Mouse (Mus musculus) lung, postnatal 0 days (tissue): Measurements from ENCODE around the gene Ranbp17. TPM values are rescaled to one million over a fixed set of nuclear protein-coding genes. Genes with fewer than 3 reads are reported as not detected.

Experiments used
- ATAC-seq: fragments of 200-750 bp; cut with Nextera tagmentation; 2 replicates; pipeline ENCODE4 v1.8.0; 2017; ENCODE audit warnings: moderate library complexity
- DNase-seq: peaks from one replicate; pipeline ENCODE4 v3.0.0-alpha.2; 2016; ENCODE audit warnings: low spot score
- H3K27ac ChIP-seq: fragments of 300-500 bp; sonication (generic); 2 replicates; pipeline ENCODE4 v1.5.1; 2014; ENCODE audit warnings: antibody characterized with exemption, mild to moderate bottlenecking, low read length, mixed read lengths
- H3K27me3 ChIP-seq: fragments of 300-500 bp; sonication (generic); replicated peaks from 2 replicates; pipeline ENCODE4 v1.6.1; 2014; ENCODE audit warnings: low read length, mixed read lengths; ENCODE audit not compliant: insufficient read depth
- H3K36me3 ChIP-seq: fragments of 300-500 bp; sonication (generic); 2 replicates; pipeline ENCODE4 v1.6.1; 2014; ENCODE audit warnings: low read length, mixed read lengths; ENCODE audit not compliant: insufficient read depth
- H3K4me1 ChIP-seq: fragments of 300-500 bp; sonication (generic); 2 replicates; pipeline ENCODE4 v1.6.1; 2014; ENCODE audit warnings: antibody characterized with exemption, low read depth, low read length, mixed read lengths; ENCODE audit not compliant: insufficient read depth
- H3K4me2 ChIP-seq: fragments of 300-500 bp; sonication (generic); replicated peaks from 2 replicates; pipeline ENCODE4 v1.6.1; 2014; ENCODE audit warnings: low read depth, mild to moderate bottlenecking, low read length, moderate library complexity, mixed read lengths
- H3K4me3 ChIP-seq: fragments of 300-500 bp; sonication (generic); 2 replicates; pipeline ENCODE4 v1.5.1; 2014; ENCODE audit warnings: low read depth, low read length
- H3K9ac ChIP-seq: fragments of 300-500 bp; sonication (generic); replicated peaks from 2 replicates; pipeline ENCODE4 v1.6.1; 2014; ENCODE audit warnings: low read depth, mild to moderate bottlenecking
- H3K9me3 ChIP-seq: fragments of 300-500 bp; sonication (generic); 2 replicates; pipeline ENCODE4 v1.6.1; 2016; ENCODE audit warnings: low read length, mixed read lengths
- CTCF ChIP-seq: IDR thresholded peaks from 2 replicates; pipeline ENCODE4 v1.5.1; 2016; ENCODE audit warnings: antibody characterized with exemption, mild to moderate bottlenecking
- EP300 ChIP-seq: IDR thresholded peaks from 2 replicates; pipeline ENCODE4 v1.6.1; 2016; ENCODE audit warnings: antibody characterized with exemption, mild to moderate bottlenecking, control low read depth
- WGBS: fragments of 180-500 bp; shearing (Covaris S2); extraction: QIAGEN DNeasy Blood & Tissue Kit; methylation state at CpG from one replicate; pipeline ENCODE4 v1.1.7; 2014; 5-methylcytosine and 5-hydroxymethylcytosine counted together
- polyA plus RNA-seq: library from polyadenylated mRNA; unstranded; fragments of >200 nt; fragmentation: Nextera tagmentation; extraction: Ambion mirVana; gene quantifications from 2 replicates; pipeline ENCODE4 v1.2.1, GENCODE M21; 2015

Ranbp17 gene
- polyA plus RNA-seq, 1 experiment from 2014 or later = 2.5 TPM

- ATAC-seq (no peak), DNase-seq (no peak)
- Histone ChIP-seq H3K9me3 (no peaks in the 10 kb centered on the region), H3K4me3 (no peak overlapping the region), H3K27ac (no peak overlapping the region), H3K4me2 (no peak overlapping the region), H3K4me1 (peaks cover 16% of the 10 kb centered on the region), H3K9ac (no peak overlapping the region), H3K36me3 (no peaks in the 10 kb centered on the region), H3K27me3 (peaks cover 89% of the 10 kb centered on the region)
- TF ChIP-seq CTCF = no peak
- 30% methylated on average over 22 of the region's 22 CpGs for WGBS
Measured at GRCm38 (mm10) chr11:33198351-33199116, 315.0 kb downstream of the Ranbp17 start.

GRCm38 (mm10) chr11:33197673-33198072 is 315.9 kb downstream of the Ranbp17 start:
- 19% methylated on average over 15 of the region's 15 CpGs for WGBS
- ATAC-seq = no peak
- Histone ChIP-seq H3K36me3 (no peaks in the 10 kb centered on the region), H3K9me3 (no peaks in the 10 kb centered on the region), H3K9ac (no peak overlapping the region), H3K27ac (no peak overlapping the region), H3K4me3 (no peak overlapping the region), H3K27me3 (peaks cover 84% of the 10 kb centered on the region), H3K4me1 (peaks cover 16% of the 10 kb centered on the region), H3K4me2 (no peak overlapping the region)
- DNase-seq = no peak
- TF ChIP-seq EP300 (no peak), CTCF (no peak)

- Histone ChIP-seq H3K4me3 (no peak overlapping the region), H3K9ac (no peak overlapping the region), H3K27ac (no peak overlapping the region), H3K36me3 (no peaks in the 10 kb centered on the region), H3K4me2 (no peak overlapping the region), H3K4me1 (peaks cover 16% of the 10 kb centered on the region), H3K27me3 (peaks cover 79% of the 10 kb centered on the region), H3K9me3 (no peaks in the 10 kb centered on the region)
- 28% methylated on average over 13 of the region's 13 CpGs for WGBS
- no peak for DNase-seq
- no peak for ATAC-seq
- TF ChIP-seq CTCF (no peak), EP300 (no peak)
Measured at GRCm38 (mm10) chr11:33197133-33197514, 316.4 kb downstream of the Ranbp17 start.

- H3K27me3 ChIP-seq = peaks cover 76% of the 10 kb centered on the region
- H3K36me3 ChIP-seq = no peaks in the 10 kb centered on the region
- H3K4me3 ChIP-seq = no peak overlapping the region
- no peak overlapping the region for H3K4me2 ChIP-seq
- no peak overlapping the region for H3K9ac ChIP-seq
- no peaks in the 10 kb centered on the region for H3K9me3 ChIP-seq
- H3K4me1 ChIP-seq = peaks cover 16% of the 10 kb centered on the region
- no peak for TF ChIP-seq EP300
- TF ChIP-seq CTCF = no peak
- H3K27ac ChIP-seq = no peak overlapping the region
- DNase-seq = no peak
- ATAC-seq = no peak
- 7% methylated on average over 24 of the region's 24 CpGs for WGBS
Measured at GRCm38 (mm10) chr11:33196447-33197132, 317.0 kb downstream of the Ranbp17 start.

GRCm38 (mm10) chr11:33195531-33196446 is 317.8 kb downstream of the Ranbp17 start:
- WGBS = 7% methylated on average over 25 of the region's 25 CpGs
- ATAC-seq = no peak
- no peak for TF ChIP-seq EP300
- no peak for TF ChIP-seq CTCF

GRCm38 (mm10) chr11:33195061-33195460 is 318.5 kb downstream of the Ranbp17 start:
- Histone ChIP-seq H3K27me3 (peaks cover 67% of the 10 kb centered on the region), H3K36me3 (no peaks in the 10 kb centered on the region), H3K27ac (no peak overlapping the region), H3K9ac (no peak overlapping the region), H3K9me3 (no peaks in the 10 kb centered on the region), H3K4me3 (no peak overlapping the region), H3K4me2 (no peak overlapping the region), H3K4me1 (peaks cover under 1% of the 10 kb centered on the region; the same call in 1 of the 2 replicates)
- 30% methylated on average over 7 of the region's 7 CpGs for WGBS
- TF ChIP-seq CTCF (no peak), EP300 (no peak)
- ATAC-seq = no peak
- no peak for DNase-seq

More at GRCm38 (mm10) chr11:33195531-33196446, 317.8 kb downstream of the Ranbp17 start:
- Histone ChIP-seq H3K4me2 (no peak overlapping the region), H3K27ac (no peak overlapping the region), H3K9me3 (no peaks in the 10 kb centered on the region), H3K27me3 (peaks cover 73% of the 10 kb centered on the region), H3K4me3 (no peak overlapping the region), H3K9ac (no peak overlapping the region), H3K4me1 (peaks cover 8% of the 10 kb centered on the region; the same call in 1 of the 2 replicates), H3K36me3 (no peaks in the 10 kb centered on the region)
- no peak for DNase-seq
